Mouse (Mus musculus): ENCODE measurements around the gene Phgdh. TPM values are rescaled to one million over a fixed set of nuclear protein-coding genes. Genes with fewer than 3 reads are reported as not detected.

Phgdh gene
- 10 to 100 TPM in 1 of 2 experiments, 1 to 10 TPM in 1; 9.5 to 30.8 TPM for total RNA-seq (2021)
- long read RNA-seq, experiment 1, transcript Phgdh-201 (12 exons, 1,893 nt), result major isoform, 35 of 35 reads
- long read RNA-seq, experiment 1, partial matches to known transcripts, result 0 of 35 reads
- long read RNA-seq, experiment 1, other reads (novel, unspliced or antisense), result 0 of 35 reads
- long read RNA-seq, experiment 2, transcript Phgdh-201 (12 exons, 1,893 nt), result major isoform, 22 of 22 reads
- long read RNA-seq, experiment 2, partial matches to known transcripts, result 0 of 22 reads
- long read RNA-seq, experiment 2, other reads (novel, unspliced or antisense), result 0 of 22 reads

DNA sequence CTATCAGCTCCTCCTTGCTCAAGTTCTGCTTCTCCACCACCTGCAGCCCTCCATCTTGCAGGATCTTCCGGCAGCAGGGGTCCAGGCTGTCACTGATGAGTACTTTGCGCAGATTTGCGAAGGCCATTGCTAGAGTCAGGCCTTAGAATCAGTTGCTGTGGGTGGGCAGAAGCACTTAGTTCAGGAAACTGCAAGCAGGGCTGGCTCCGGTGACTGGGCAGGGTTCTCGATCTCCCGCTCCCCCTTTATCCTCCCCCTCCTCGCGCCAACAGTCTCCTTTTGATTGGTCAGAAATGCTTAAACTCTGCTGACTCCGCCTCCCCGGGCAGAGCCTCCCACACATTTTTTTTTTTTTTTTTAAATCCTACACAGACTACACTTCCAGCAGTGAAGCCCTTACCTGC is at the start of gene Phgdh:
TSS of gene Phgdh (minus strand) at position 285 of the 404 bp plus-strand sequence.
- DNase-seq (ENCODE audit: low spot score in 2 of 2), result peak; percentile 34 to 35

GRCm38 (mm10) chr3:98389305-98389704 is 49.5 kb upstream of the Phgdh start:
- DNase-seq (ENCODE audit: low spot score in 2 of 2), result no peak

DNA sequence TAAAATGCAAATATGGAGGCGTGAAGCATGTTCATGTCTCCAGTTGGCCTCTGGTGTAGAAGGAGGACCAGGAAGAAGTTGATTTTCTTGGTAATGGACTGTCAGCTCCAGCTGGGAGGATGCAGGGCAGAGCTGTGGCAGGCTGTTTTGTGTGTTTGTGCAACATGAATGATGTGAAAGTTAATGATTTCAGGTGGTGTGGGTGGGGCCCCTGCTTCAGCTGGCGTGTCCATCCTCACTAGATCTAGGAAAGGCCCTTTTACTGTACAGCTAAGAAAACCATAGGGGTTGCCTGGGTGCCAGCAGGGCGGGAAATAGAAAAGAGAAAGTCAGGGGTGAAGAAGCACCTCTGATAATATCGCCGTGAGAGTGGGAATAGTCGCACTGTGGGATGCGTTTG is 48.0 kb upstream of the Phgdh start:
- no peak for DNase-seq (ENCODE audit: low spot score in 2 of 2)

- DNase-seq (ENCODE audit: low spot score in 2 of 2), result no peak
Observed at GRCm38 (mm10) chr3:98387086-98387485, 47.3 kb upstream of the Phgdh start.

DNA sequence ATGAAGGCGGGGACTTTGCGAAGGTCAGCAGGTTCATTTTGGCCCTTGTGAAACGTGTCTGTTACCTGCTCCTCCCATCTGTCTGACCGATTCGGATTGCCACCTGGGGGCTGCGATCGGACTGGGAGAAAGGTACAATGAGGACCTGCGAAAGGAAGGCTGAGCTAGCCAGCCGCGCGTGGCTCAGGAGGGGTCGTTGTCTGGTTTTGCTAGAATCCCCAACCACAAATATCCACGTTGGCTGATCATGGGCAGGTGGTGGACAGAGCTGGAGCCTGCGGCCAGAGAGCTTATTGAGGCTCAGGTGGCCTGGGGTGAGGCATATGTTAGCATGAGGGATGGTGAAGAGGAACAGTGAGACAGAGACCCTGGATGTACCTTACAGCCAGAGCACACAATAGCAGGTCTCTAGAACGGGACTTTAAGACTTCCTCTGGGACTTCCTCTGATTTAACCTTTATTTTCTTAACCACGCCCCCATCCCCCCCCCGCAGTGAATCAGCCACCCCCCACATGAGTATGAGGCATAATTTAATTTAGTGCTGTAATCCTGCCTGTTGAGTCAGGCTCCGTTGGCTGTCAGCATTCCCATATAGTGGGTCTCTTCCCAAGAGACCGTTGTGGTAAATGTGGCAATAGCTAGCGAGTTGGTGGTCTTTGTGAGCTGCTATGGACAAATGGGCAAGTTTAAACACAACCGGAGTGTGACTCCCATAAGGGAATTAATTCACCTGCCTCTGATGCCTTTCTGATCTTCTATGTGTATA is 43.4 kb upstream of the Phgdh start:
- peak in 1 of 2 experiments; percentile 13 for DNase-seq (ENCODE audit: low spot score in 2 of 2)

DNA sequence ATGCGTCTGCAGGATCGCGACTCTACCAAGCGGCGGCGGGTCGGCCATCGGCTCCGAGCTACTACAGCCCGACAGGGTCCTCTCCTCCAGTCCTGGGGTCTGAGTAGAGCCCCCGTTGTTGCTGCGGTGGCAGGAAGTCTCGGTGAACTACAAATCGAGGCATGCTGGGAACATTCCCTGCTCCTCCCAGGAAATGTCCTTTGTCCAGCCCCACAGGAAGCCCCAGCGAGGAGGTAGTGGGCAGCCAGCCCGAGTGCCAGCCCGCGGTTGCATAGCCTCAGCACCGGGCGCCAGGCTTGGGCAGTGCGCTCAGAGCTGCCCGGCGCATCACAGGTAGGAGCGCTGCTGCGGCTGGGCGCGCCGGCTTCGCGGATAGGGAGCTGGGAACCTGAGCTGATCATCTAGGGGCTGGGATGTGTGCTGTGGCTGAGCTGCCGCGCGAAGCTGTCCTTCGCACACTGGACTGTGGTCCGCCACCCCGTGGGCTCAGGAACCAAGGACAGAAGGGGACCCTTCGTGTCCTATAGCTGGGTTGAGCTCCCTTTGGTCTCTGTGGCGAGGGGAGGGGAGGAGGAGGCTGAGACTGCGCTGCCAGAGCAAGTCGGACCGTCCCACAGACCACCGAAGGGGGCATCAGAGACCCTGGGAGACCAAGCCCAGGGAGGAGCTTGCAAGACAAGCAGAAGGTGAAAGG is 42.6 kb upstream of the Phgdh start, which contains the start of gene Zfp697:
TSS of gene Zfp697 (plus strand) at position 216 of the 694 bp plus-strand sequence.
- peak; percentile 72 to 74 for DNase-seq (ENCODE audit: low spot score in 2 of 2)

DNA sequence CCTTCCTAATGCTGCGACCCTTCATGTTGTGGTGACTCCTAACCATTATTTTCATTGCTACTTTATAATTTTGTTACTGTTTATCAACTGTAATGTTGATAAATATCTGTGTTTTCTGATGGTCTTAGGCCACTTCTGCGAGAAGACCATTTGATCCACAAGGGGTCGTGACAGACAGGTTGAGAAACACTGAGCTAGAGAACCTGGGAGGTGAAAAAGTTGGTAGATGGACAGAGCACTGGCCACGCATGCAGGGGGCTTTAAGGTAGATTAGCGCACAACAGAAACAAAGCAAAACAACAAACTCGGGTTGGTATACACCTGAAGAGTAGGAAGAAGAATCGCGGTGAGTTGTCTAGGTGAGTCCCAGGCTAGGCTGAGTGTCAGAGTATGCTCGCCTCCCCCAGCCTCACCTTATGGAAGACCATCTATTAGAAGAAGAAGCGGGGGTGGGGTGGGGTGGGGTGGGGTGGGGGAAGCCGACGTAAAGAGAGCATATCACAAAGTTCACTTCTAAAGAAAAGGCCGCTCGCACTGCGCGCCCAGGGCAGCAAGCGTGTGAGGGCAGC is 42.0 kb upstream of the Phgdh start:
- no peak for DNase-seq (ENCODE audit: low spot score in 2 of 2)

DNA sequence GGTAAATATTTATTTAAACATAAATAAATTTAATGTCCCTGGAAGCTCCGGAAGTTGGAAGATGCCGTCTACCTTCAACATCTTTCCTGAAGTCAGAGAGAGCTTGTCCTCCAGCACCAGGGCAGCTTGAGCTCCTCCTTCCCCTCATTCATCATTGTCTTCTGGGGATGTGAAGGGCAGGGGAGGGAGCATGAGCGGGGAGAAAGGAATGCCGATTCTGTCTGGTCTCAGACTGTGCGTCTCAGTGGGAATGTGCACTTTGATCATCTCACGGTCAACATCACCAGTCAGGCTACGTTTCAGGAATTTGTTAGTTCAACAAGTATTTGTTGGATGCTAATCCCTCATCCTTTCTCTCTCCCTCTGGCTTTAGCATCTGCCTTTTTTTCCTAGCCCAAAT is 39.4 kb upstream of the Phgdh start:
- no peak for DNase-seq (ENCODE audit: low spot score in 2 of 2)

GRCm38 (mm10) chr3:98378267-98378666 is 38.5 kb upstream of the Phgdh start:
- DNase-seq (ENCODE audit: low spot score in 2 of 2), result no peak

- no peak for DNase-seq (ENCODE audit: low spot score in 2 of 2)
Observed at GRCm38 (mm10) chr3:98374980-98375379, 35.2 kb upstream of the Phgdh start.

DNA sequence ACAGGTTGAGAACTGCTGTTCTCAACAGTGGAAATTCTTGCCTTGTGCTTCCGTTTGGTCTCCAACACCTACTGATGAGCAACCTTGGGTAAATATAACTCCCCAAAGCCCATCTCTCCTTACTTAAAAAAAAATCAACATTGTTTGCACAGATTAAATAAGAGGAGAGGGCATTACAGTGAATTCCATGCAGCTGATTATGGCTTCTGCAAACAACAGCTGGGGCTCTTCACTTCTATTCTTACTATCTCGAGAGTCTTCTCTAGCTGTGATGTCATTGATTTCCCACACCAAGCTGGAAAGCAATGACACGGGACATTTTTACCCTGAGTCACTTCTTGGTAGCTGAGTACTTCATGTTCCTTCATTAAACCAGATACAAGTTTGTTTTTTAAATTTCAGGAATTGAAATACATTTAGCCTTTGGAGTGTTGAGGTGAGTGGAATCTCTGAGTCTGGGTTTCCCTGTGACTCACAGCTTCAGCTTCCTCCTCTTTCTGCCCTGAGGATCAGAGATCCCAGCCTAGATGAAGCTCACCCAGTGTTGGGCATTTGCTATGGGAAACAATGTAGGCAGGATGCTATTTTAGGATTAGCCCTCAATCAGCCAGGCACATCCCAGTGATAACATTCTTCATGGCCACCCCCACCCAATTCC is 34.4 kb upstream of the Phgdh start:
- no peak for DNase-seq (ENCODE audit: low spot score in 2 of 2)

DNA sequence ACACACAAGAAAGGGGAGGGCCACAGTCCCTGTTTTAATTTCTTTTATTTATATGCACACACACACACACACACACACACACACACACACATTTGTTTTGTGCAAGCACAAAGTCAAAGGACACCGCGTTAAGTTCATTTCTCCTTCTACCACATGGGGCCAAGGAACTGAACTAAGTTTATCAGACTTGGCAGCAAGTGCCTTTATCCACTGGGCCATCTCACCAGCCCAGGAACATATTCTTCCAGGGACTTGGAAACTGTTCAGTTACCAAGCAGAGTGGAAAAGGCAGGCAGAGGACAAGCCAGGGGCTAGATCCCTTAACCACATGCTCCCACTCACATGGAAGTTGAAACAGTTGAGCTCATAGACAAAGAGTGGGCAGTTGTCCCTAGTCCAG is 29.0 kb upstream of the Phgdh start:
- no peak for DNase-seq (ENCODE audit: low spot score in 2 of 2)

- no peak for DNase-seq (ENCODE audit: low spot score in 2 of 2)
Observed at GRCm38 (mm10) chr3:98368283-98368682, 28.5 kb upstream of the Phgdh start.

- no peak for DNase-seq (ENCODE audit: low spot score in 2 of 2)
Observed at GRCm38 (mm10) chr3:98366823-98367222, 27.0 kb upstream of the Phgdh start.

- no peak for DNase-seq (ENCODE audit: low spot score in 2 of 2)
Observed at GRCm38 (mm10) chr3:98366086-98366485, 26.3 kb upstream of the Phgdh start.

GRCm38 (mm10) chr3:98362753-98363152 is 23.0 kb upstream of the Phgdh start:
- DNase-seq (ENCODE audit: low spot score in 2 of 2), result no peak

GRCm38 (mm10) chr3:98356632-98357370 is 17.0 kb upstream of the Phgdh start:
- no peak for DNase-seq (ENCODE audit: low spot score in 2 of 2)

- DNase-seq (ENCODE audit: low spot score in 2 of 2), result no peak
Observed at GRCm38 (mm10) chr3:98356026-98356365, 16.2 kb upstream of the Phgdh start.

DNA sequence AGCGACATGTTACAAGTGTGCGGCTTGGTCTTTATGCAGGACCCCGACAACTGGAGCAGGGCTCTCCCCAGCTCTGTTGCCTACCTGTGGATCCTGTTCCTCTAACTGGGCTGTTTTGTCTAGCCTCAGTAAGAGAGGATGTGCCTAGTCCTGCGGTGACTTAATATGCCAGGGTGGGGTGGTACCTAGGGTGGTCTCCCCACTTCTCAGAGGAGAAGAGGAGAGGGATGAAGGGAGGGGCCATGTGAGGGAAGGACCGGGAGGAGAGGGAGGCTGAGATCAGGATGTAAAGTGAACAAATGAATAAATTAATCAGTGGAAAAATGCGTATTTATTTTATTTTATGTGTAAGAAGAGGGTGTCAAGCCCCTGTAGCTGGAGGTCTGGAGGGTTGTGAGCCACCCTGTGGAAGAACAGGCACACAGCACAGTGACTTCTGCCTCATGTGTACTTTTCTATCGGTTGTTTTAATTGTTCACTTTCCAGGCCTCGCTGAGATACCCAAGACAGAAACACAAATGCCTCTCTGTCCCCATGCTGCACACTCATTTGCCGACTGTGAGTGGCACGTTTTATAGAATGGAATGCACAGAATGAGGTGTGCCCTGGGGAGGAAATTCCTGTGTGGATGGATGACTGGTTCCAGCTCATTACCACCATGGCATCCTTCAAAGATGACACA is 15.7 kb upstream of the Phgdh start:
- no peak for DNase-seq (ENCODE audit: low spot score in 2 of 2)

GRCm38 (mm10) chr3:98353892-98354291 is 14.1 kb upstream of the Phgdh start:
- peak; percentile 48 to 55 for DNase-seq (ENCODE audit: low spot score in 2 of 2)
